Mouse (Mus musculus) ES-Bruce4 (cell line): ENCODE measurements around the gene Cltb. TPM values are rescaled to one million over a fixed set of nuclear protein-coding genes. Genes with fewer than 3 reads are reported as not detected.

Experiments
- H3K27ac ChIP-seq: 2 replicates; pipeline ENCODE4 v1.5.1; 2012; ENCODE audit warnings: low read length, inconsistent platforms; ENCODE audit not compliant: insufficient read depth
- H3K27me3 ChIP-seq: 2 replicates; pipeline ENCODE4 v1.6.1; 2012; ENCODE audit warnings: mild to moderate bottlenecking, low read length, inconsistent platforms; ENCODE audit not compliant: control insufficient read depth, poor library complexity, insufficient read depth, severe bottlenecking
- H3K36me3 ChIP-seq: 2 replicates; pipeline ENCODE4 v1.6.1; 2012; ENCODE audit warnings: inconsistent platforms, mild to moderate bottlenecking, low read length, moderate library complexity; ENCODE audit not compliant: control insufficient read depth, poor library complexity, insufficient read depth, severe bottlenecking
- H3K4me1 ChIP-seq: one replicate; pipeline ENCODE4 v1.8.1; 2011; ENCODE audit warnings: low read length; ENCODE audit not compliant: control insufficient read depth, insufficient read depth
- H3K4me3 ChIP-seq: 2 replicates; pipeline ENCODE4 v1.5.1; 2011; ENCODE audit warnings: low read depth, mild to moderate bottlenecking, low read length
- H3K9ac ChIP-seq: 2 replicates; pipeline ENCODE4 v1.6.1; 2012; ENCODE audit warnings: low read depth, mild to moderate bottlenecking, inconsistent platforms; ENCODE audit not compliant: poor library complexity, severe bottlenecking
- H3K9me3 ChIP-seq: replicated peaks from 2 replicates; pipeline ENCODE4 v1.6.1; 2012; ENCODE audit warnings: mild to moderate bottlenecking, low read length, inconsistent platforms; ENCODE audit not compliant: control insufficient read depth, poor library complexity, insufficient read depth, severe bottlenecking
- CTCF ChIP-seq: IDR thresholded peaks from one replicate; pipeline ENCODE4 v1.8.1; 2011; ENCODE audit warnings: low read depth, low read length
- EP300 ChIP-seq: IDR thresholded peaks from 2 replicates; pipeline ENCODE4 v1.6.1; 2011; ENCODE audit warnings: low read depth, low read length; ENCODE audit not compliant: insufficient read depth
- POLR2A ChIP-seq: IDR thresholded peaks from one replicate; pipeline ENCODE4 v1.8.1; 2011; ENCODE audit warnings: low read length; ENCODE audit not compliant: insufficient read depth
- polyA plus RNA-seq: library from polyadenylated mRNA; stranded (reverse); fragments of >200 nt; gene quantifications from 2 replicates; pipeline ENCODE4 v1.2.4, GENCODE M21; 2011; ENCODE audit warnings: low read depth; ENCODE audit not compliant: missing spikeins, insufficient read depth, insufficient read length

Cltb gene
- polyA plus RNA-seq, 1 experiment: 27.5 TPM

GRCm38 (mm10) chr13:54591776-54592356, 19.3 kb downstream of the Cltb start:
- no peak overlapping the region for H3K9ac ChIP-seq
- no peak overlapping the region for H3K27ac ChIP-seq
- no peaks in the 10 kb centered on the region for H3K4me1 ChIP-seq
- TF ChIP-seq EP300: no peak
- TF ChIP-seq CTCF: no peak
- no peak for TF ChIP-seq POLR2A
- peaks cover 14% of the 10 kb centered on the region for H3K36me3 ChIP-seq
- no peak overlapping the region for H3K4me3 ChIP-seq
- no peaks in the 10 kb centered on the region for H3K9me3 ChIP-seq
- H3K27me3 ChIP-seq: no peaks in the 10 kb centered on the region

- peak within 1 kb of the TSS; percentile 7; the same call in 1 of the 2 replicates for H3K27ac ChIP-seq
- H3K36me3 ChIP-seq: peaks cover 24% of the 10 kb centered on the region
Measured at GRCm38 (mm10) chr13:54589996-54590951, 20.9 kb downstream of the Cltb start, which contains the start of the genes Nop16 and Higd2a. Nop16 (minus strand) TSS chr13:54590090. Higd2a (plus strand) TSS chr13:54590207.

GRCm38 (mm10) chr13:54589414-54589995, 21.6 kb downstream of the Cltb start:
- H3K27ac ChIP-seq: 0 out of 2 replicates have a peak overlapping the region, but pooled peaks have one; percentile 7
- TF ChIP-seq EP300 (no peak), CTCF (no peak), POLR2A (no peak)
- H3K9ac ChIP-seq: peak overlapping the region; percentile 78
- no peaks in the 10 kb centered on the region for H3K27me3 ChIP-seq
- no peaks in the 10 kb centered on the region for H3K9me3 ChIP-seq
- H3K4me1 ChIP-seq: no peaks in the 10 kb centered on the region
- H3K4me3 ChIP-seq: peak overlapping the region; percentile 78
- H3K36me3 ChIP-seq: peaks cover 32% of the 10 kb centered on the region

More at GRCm38 (mm10) chr13:54589996-54590951, 20.9 kb downstream of the Cltb start, which contains the start of the genes Nop16 and Higd2a:
- peak within 1 kb of the TSS; percentile 78 for H3K9ac ChIP-seq
- peak within 1 kb of the TSS; percentile 98 for H3K4me3 ChIP-seq
- no peaks in the 10 kb centered on the region for H3K9me3 ChIP-seq
- TF ChIP-seq CTCF (no peak), EP300 (0 out of 2 replicates have a peak, but pooled peaks have one; percentile 6), POLR2A (peak; percentile 75)
- H3K4me1 ChIP-seq: no peaks in the 10 kb centered on the region
- no peaks in the 10 kb centered on the region for H3K27me3 ChIP-seq

GRCm38 (mm10) chr13:54585831-54586230, 25.3 kb downstream of the Cltb start:
- H3K36me3 ChIP-seq: peaks cover 44% of the 10 kb centered on the region
- no peaks in the 10 kb centered on the region for H3K27me3 ChIP-seq
- H3K27ac ChIP-seq: no peak overlapping the region
- H3K9me3 ChIP-seq: no peaks in the 10 kb centered on the region
- no peak overlapping the region for H3K4me3 ChIP-seq
- TF ChIP-seq EP300 (no peak), POLR2A (no peak), CTCF (no peak)
- H3K4me1 ChIP-seq: no peaks in the 10 kb centered on the region
- H3K9ac ChIP-seq: no peak overlapping the region

- Histone ChIP-seq H3K27ac (no peak overlapping the region), H3K4me1 (no peaks in the 10 kb centered on the region), H3K4me3 (no peak overlapping the region), H3K9me3 (no peaks in the 10 kb centered on the region), H3K27me3 (no peaks in the 10 kb centered on the region), H3K36me3 (peaks cover 43% of the 10 kb centered on the region), H3K9ac (no peak overlapping the region)
- no peak for TF ChIP-seq POLR2A
- TF ChIP-seq CTCF: no peak
- no peak for TF ChIP-seq EP300
Measured at GRCm38 (mm10) chr13:54582860-54583259, 28.3 kb downstream of the Cltb start.
